Mouse (Mus musculus): ENCODE data around the gene Aoc2. TPM values are rescaled to one million over a fixed set of nuclear protein-coding genes. Genes with fewer than 3 reads are reported as not detected.

Aoc2 gene
- polyA plus RNA-seq (2016; fragmentation: Nextera tagmentation; extraction: Ambion mirVana): 2.7 and 2.8 TPM in 2 replicates

GRCm38 (mm10) chr11:101324763-101325162 is at the start of gene Aoc2:
Aoc2 (plus strand) TSS chr11:101325063.
- no peaks in the 10 kb centered on the region for H3K9me3 ChIP-seq (replicated peaks)
- no peaks in the 10 kb centered on the region for H3K27me3 ChIP-seq (ENCODE audit: low read depth, poor library complexity, severe bottlenecking)
- DNase-seq (ENCODE audit: low spot score): no peak
- H3K4me3 ChIP-seq: no peak within 1 kb of the TSS
- peaks cover 77% of the 10 kb centered on the region for H3K36me3 ChIP-seq
- 94% methylated on average over 5 of the region's 5 CpGs for WGBS
- H3K4me1 ChIP-seq: peaks cover 7% of the 10 kb centered on the region; the same call in 1 of the 2 replicates
- H3K27ac ChIP-seq: no peak within 1 kb of the TSS

DNA sequence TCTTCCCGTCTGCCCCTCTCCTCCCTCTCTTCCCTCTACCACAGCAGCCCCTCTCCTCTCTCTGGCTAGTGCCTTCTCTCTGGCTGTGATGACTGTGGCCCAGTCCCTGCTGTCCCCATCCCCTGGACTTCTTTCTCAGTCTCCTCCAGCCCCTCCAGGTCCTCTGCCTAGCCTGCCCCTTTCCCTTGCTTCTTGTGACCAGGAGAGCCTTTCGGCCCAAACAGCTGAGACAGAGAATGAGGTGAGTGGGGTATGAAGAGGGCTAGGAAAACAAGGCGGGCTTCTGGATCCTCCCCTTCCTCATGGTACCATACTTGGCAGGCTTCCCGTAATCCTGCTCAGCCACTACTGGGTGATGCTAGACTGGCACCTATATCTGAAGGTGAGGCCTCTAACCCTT is 49.6 kb upstream of the Aoc2 start:
- WGBS: 68% methylated on average over 4 of the region's 4 CpGs
- Histone ChIP-seq H3K9me3 (replicated peaks) (no peaks in the 10 kb centered on the region), H3K4me1 (peaks cover 40% of the 10 kb centered on the region), H3K27ac (no peak overlapping the region), H3K36me3 (peaks cover 17% of the 10 kb centered on the region), H3K4me3 (no peak overlapping the region), H3K27me3 (ENCODE audit: low read depth, poor library complexity, severe bottlenecking) (peaks cover 38% of the 10 kb centered on the region)
- no peak for DNase-seq (ENCODE audit: low spot score)

DNA sequence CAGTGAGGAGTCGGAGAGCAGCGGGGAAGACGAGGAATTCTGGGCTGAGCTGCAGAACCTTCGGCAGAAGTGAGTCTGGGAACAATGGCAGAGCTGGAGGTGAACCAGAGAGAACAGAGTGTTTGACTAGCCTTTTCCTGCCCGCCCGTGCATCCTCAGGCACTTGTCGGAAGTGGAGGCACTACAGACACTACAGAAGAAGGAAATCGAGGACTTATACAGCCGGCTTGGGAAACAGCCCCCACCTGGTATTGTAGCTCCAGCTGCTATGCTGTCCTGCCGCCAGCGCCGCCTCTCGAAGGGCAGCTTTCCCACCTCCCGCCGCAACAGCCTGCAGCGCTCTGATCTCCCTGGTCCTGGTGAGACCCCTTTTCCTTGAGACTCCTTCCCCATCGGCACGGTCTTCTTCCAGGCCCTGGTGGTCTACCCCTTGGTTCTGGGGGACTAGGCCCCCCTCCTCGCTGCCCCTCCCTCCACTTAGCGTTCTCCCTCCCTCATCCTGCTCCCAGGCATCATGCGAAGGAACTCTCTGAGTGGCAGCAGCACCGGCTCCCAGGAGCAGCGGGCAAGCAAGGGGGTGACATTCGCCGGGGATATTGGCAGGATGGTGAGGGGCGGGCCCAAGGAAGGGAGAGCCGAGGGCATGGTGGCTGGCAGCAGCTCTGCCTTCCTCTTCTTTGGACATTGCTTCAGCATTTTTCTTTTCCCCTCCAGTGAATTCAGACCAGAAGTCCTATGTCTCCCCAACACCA is 48.4 kb upstream of the Aoc2 start:
- Histone ChIP-seq H3K27ac (peak overlapping the region; percentile 26; the same call in 1 of the 2 replicates), H3K4me1 (peaks cover 40% of the 10 kb centered on the region), H3K36me3 (peaks cover 17% of the 10 kb centered on the region), H3K4me3 (peak overlapping the region; percentile 18), H3K9me3 (replicated peaks) (no peaks in the 10 kb centered on the region), H3K27me3 (ENCODE audit: low read depth, poor library complexity, severe bottlenecking) (peaks cover 47% of the 10 kb centered on the region)
- DNase-seq (ENCODE audit: low spot score): no peak
- WGBS: 30% methylated on average over 27 of the region's 27 CpGs

GRCm38 (mm10) chr11:101277381-101278222 is 47.3 kb upstream of the Aoc2 start:
- WGBS: 72% methylated on average over 12 of the region's 12 CpGs
- H3K27ac ChIP-seq: peak overlapping the region; percentile 86; the same call in 1 of the 2 replicates
- no peak for DNase-seq (ENCODE audit: low spot score)
- H3K27me3 ChIP-seq (ENCODE audit: low read depth, poor library complexity, severe bottlenecking): peaks cover 47% of the 10 kb centered on the region
- H3K4me1 ChIP-seq: peaks cover 40% of the 10 kb centered on the region
- H3K36me3 ChIP-seq: peaks cover 17% of the 10 kb centered on the region
- no peaks in the 10 kb centered on the region for H3K9me3 ChIP-seq (replicated peaks)
- peak overlapping the region; percentile 87 for H3K4me3 ChIP-seq

DNA sequence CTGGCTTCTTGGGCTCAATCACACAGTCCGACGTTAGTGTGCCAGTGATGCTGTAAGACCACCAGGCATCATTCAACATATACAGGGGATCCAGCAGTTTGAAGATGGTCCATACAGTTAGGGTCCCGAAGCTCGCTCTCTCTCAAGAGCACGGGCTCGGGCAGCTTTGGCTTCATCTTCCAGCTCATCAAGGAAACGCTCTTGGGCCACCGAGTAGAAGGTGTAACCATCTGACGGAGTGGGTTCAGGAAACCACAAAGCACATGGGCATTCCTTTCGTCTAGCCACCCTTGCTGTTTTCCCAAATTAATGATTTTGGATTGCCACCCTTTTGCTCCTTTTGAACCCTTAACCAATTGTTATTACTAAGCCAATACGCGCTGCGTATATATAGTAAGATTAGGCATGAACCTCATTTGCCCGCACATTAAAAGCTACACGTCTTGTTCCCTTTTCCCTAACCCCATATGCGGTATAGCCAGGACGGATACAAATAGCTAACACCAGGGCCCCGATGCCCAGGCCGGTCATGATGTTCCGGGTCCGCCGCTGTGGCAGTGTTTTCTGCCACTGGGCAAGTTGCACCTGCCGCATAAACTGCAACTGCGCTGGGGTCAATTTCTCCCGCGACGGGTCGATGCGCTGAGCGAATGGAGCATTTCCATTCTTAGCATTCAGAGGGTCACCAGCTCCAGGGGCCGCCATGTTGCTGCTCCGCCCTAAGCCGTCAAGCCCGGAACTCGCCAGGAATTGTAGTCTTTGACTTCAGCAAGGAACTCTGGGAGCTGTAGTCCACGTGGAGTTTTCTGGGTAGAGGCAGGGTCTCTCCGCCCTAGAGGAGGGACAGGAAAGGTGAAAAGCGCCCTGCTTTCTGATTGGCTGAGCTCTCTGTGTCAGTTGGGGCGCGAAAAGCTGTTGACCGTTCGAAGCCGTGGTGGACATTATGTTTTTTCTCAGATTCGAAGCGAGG is 46.4 kb upstream of the Aoc2 start, which contains the start of the genes Cntd1 and Coa3:
Gene Cntd1, plus strand, starts transcription at position 790 of the 970 bp plus-strand sequence.
Gene Coa3, minus strand, starts transcription at position 892 of the 970 bp plus-strand sequence.
- H3K9me3 ChIP-seq (replicated peaks): no peaks in the 10 kb centered on the region
- WGBS: 11% methylated on average over 45 of the region's 45 CpGs
- peaks cover 45% of the 10 kb centered on the region for H3K27me3 ChIP-seq (ENCODE audit: low read depth, poor library complexity, severe bottlenecking)
- H3K36me3 ChIP-seq: peaks cover 17% of the 10 kb centered on the region
- H3K27ac ChIP-seq: peak within 1 kb of the TSS; percentile 86
- H3K4me3 ChIP-seq: peak within 1 kb of the TSS; percentile 87
- H3K4me1 ChIP-seq: peaks cover 40% of the 10 kb centered on the region
- peak; percentile 86 for DNase-seq (ENCODE audit: low spot score)

- Histone ChIP-seq H3K36me3 (peaks cover 17% of the 10 kb centered on the region), H3K4me3 (peak overlapping the region; percentile 87), H3K27ac (peak overlapping the region; percentile 86), H3K4me1 (peaks cover 40% of the 10 kb centered on the region), H3K27me3 (ENCODE audit: low read depth, poor library complexity, severe bottlenecking) (peaks cover 41% of the 10 kb centered on the region), H3K9me3 (replicated peaks) (no peaks in the 10 kb centered on the region)
- 62% methylated on average over 14 of the region's 14 CpGs for WGBS
- DNase-seq (ENCODE audit: low spot score): no peak
Measured at GRCm38 (mm10) chr11:101279193-101279569, 45.7 kb upstream of the Aoc2 start.

GRCm38 (mm10) chr11:101280837-101281236 is 44.0 kb upstream of the Aoc2 start:
- H3K36me3 ChIP-seq: peaks cover 29% of the 10 kb centered on the region
- no peak overlapping the region for H3K27ac ChIP-seq
- peaks cover 35% of the 10 kb centered on the region for H3K27me3 ChIP-seq (ENCODE audit: low read depth, poor library complexity, severe bottlenecking)
- peaks cover 33% of the 10 kb centered on the region for H3K4me1 ChIP-seq
- 53% methylated on average over 7 of the region's 7 CpGs for WGBS
- no peak for DNase-seq (ENCODE audit: low spot score)
- H3K9me3 ChIP-seq (replicated peaks): no peaks in the 10 kb centered on the region
- no peak overlapping the region for H3K4me3 ChIP-seq

DNA sequence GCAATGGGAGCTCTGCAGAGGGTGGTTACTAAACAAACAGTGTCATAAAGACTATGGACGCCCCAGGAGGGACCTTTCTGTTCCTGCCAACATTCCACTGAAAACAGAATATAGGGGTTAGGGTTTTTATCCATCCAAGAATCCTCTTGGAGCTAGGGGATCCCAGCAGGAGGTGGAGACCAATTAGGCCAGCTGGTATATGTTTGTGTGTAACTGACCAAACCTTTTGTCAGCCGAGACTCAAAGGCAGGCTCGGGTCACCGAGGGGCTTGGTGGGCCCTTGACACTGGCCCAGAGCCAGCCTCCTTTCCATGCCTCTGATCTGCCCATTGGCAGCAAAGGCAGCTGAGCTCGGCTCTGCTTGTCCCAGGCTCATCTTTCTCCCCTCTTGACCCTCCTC is 42.0 kb upstream of the Aoc2 start:
- Histone ChIP-seq H3K27ac (no peak overlapping the region; the same call in 1 of the 2 replicates), H3K4me3 (no peak overlapping the region), H3K4me1 (peaks cover 13% of the 10 kb centered on the region), H3K9me3 (replicated peaks) (no peaks in the 10 kb centered on the region), H3K27me3 (ENCODE audit: low read depth, poor library complexity, severe bottlenecking) (peaks cover 16% of the 10 kb centered on the region), H3K36me3 (peaks cover 32% of the 10 kb centered on the region)
- WGBS: 58% methylated on average over 5 of the region's 5 CpGs
- DNase-seq (ENCODE audit: low spot score): no peak

- Histone ChIP-seq H3K27ac (no peak overlapping the region), H3K9me3 (replicated peaks) (no peaks in the 10 kb centered on the region), H3K27me3 (ENCODE audit: low read depth, poor library complexity, severe bottlenecking) (peaks cover 16% of the 10 kb centered on the region), H3K4me1 (peaks cover 6% of the 10 kb centered on the region), H3K36me3 (peaks cover 41% of the 10 kb centered on the region), H3K4me3 (no peak overlapping the region)
- WGBS: 77% methylated on average over 4 of the region's 4 CpGs
- DNase-seq (ENCODE audit: low spot score): no peak
Measured at GRCm38 (mm10) chr11:101283805-101284204, 41.1 kb upstream of the Aoc2 start.

GRCm38 (mm10) chr11:101287306-101287705 is 37.6 kb upstream of the Aoc2 start:
- Histone ChIP-seq H3K27ac (no peak overlapping the region), H3K27me3 (ENCODE audit: low read depth, poor library complexity, severe bottlenecking) (no peaks in the 10 kb centered on the region), H3K4me1 (no peaks in the 10 kb centered on the region), H3K36me3 (peaks cover 76% of the 10 kb centered on the region), H3K4me3 (no peak overlapping the region), H3K9me3 (replicated peaks) (no peaks in the 10 kb centered on the region)
- WGBS: 87% methylated on average over 9 of the region's 9 CpGs
- DNase-seq (ENCODE audit: low spot score): no peak

DNA sequence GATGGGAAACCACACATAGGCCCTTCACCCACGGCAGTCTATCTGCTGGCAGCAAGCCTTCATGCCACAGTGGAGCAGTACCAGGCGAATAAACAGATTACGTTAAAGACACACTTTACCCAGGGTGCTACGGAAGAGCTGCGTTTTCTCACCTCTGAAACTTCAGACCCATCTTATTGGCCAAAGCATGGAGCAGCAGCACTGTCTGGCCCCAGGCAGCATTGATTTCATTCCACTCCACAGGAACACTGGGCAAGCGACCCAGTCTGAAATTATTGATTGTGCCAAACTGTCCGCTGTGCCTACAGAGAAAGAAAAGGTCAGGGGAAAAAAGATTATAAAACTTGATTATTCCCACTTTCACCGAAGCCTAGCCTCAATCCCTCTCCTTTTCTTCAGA is 33.6 kb upstream of the Aoc2 start:
- Histone ChIP-seq H3K36me3 (peaks cover 98% of the 10 kb centered on the region), H3K9me3 (replicated peaks) (no peaks in the 10 kb centered on the region), H3K27me3 (ENCODE audit: low read depth, poor library complexity, severe bottlenecking) (no peaks in the 10 kb centered on the region), H3K27ac (no peak overlapping the region), H3K4me3 (no peak overlapping the region), H3K4me1 (no peaks in the 10 kb centered on the region)
- no peak for DNase-seq (ENCODE audit: low spot score)
- WGBS: 96% methylated on average over 8 of the region's 8 CpGs

DNA sequence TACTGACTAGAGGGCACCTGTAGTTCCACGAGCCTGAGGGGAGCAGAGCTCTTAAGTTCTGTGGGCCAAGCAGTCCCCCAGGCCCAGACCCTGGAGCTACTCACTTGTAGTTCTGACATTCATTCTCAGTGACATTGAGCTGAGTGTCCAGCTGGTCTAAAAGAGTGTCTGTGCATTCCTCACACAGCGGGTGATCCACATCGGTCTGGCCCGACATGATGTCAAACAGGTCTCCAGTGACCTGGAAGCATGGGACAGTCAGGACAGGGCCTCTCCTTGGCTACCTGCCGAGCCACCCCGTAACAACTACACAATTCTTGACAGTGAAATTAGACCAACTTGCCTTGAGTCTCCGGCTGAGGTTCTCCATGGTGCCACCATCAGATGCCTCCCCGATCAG is 29.7 kb upstream of the Aoc2 start:
- no peak for DNase-seq (ENCODE audit: low spot score)
- no peaks in the 10 kb centered on the region for H3K9me3 ChIP-seq (replicated peaks)
- H3K4me1 ChIP-seq: no peaks in the 10 kb centered on the region
- no peak overlapping the region for H3K27ac ChIP-seq
- H3K27me3 ChIP-seq (ENCODE audit: low read depth, poor library complexity, severe bottlenecking): no peaks in the 10 kb centered on the region
- 96% methylated on average over 8 of the region's 8 CpGs for WGBS
- peaks cover 94% of the 10 kb centered on the region for H3K36me3 ChIP-seq
- H3K4me3 ChIP-seq: no peak overlapping the region

Data from limb, embryonic 10.5 days (tissue).